Mouse (Mus musculus) kidney, postnatal 10 days (tissue): ENCODE measurements around the gene Tapbpl.

Experiments
- DNase-seq: peaks from one replicate; pipeline ENCODE4 v3.0.0; 2021; ENCODE audit warnings: mixed read lengths

Tapbpl gene

DNA sequence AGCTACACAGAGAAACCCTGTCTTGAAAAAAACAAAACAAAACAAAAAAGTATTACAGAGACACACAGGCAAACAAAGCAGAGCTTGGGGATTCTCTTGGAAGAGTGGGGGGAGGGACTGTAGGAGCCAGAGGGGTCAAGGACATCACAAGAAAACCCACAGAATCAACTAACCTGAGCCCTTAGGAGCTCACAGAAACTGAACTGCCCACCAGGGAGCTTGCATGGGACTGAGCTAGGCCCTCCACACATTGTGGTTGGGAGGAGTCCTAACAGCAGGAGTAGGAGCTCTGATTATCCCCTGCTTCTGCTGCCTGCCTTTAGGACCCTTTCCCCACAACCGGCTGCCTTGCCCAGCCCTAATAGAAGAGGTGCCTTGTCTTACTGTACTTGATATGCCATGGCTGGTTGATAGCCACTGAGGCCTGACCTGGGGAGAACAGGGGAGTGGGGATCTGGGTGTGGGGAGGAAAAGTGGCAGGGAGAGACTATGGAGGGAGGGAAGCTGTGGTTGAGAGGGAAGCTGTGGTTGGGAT lies 36.1 kb downstream of the Tapbpl start:
- no peak for DNase-seq

DNA sequence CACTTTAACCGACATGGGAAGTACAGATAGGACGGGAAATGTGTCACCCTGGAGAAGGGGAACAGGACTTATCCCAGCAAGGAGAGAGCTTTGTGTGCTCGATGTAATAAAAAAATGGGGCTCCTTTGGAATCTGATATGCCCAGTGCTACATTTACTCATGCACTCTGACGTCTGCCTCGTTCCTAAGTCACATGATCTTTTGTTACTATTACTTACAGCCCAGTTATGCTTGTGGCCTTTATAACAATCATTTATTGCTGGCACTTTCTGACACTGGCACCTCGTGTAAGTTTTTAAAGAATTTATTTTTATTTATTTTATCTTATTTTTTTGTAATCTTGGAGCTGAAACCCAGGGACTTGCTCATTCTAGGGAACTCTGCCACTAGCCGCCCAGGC lies 38.3 kb downstream of the Tapbpl start:
- DNase-seq: no peak

GRCm38 (mm10) chr6:125192841-125193240 lies 38.8 kb downstream of the Tapbpl start:
- no peak for DNase-seq

GRCm38 (mm10) chr6:125192016-125192714 lies 39.5 kb downstream of the Tapbpl start:
- DNase-seq: peak; percentile 96

- DNase-seq: peak; percentile 99
Observed at GRCm38 (mm10) chr6:125191332-125192015, 40.2 kb downstream of the Tapbpl start, which contains the start of the genes Ncapd2 and Mrpl51. Gene Ncapd2, minus strand, starts transcription at chr6:125191701. Gene Mrpl51, plus strand, starts transcription at chr6:125191801.

GRCm38 (mm10) chr6:125190816-125191215 lies 40.8 kb downstream of the Tapbpl start:
- no peak for DNase-seq

DNA sequence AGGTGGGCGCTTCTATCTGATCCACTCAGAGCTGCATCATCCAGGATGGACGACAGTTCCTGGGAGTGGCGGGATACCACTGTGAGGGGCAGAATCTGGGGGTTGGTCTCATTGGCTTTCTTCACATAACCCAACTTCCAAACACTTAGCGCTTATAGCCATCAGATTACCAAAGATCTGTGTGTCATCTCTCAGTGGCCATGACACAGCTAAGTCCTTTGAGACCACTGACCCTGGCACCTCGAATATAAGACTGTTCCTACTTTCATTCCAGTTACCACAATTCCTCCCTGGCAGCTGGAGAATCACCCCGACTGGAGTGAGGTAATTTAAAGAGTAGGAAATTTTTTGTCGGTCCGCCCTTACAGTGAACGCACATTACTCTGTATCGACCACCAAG lies 45.5 kb downstream of the Tapbpl start:
- DNase-seq: no peak

GRCm38 (mm10) chr6:125182133-125182532 lies 49.5 kb downstream of the Tapbpl start:
- no peak for DNase-seq

DNA sequence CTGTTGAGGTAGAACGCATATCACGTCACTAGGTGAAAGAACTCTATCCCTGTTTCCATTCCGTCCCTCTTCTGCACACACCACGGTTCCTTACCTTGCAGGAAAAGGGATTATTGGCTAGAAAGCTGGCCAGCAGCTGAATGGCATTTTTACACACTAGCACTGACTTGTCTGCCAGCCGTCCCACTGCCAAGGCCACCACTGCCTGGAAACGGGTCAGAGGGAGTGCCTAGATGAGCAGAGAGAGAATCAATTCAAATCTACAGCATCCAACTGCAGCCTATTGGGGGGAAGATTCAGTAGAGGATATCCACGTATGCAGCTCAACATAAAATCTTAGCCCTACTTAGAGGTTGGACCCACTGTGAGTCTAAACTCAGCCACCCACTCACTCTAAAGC lies 52.1 kb downstream of the Tapbpl start:
- no peak for DNase-seq

- no peak for DNase-seq
Observed at GRCm38 (mm10) chr6:125175469-125175868, 56.2 kb downstream of the Tapbpl start.
